Mouse (Mus musculus): ENCODE measurements at regions not wholly inside any gene's neighbourhood (a gene's known extent, or its start where the extent isn't known, plus 50 kb on each side); places are given as distances from the start of the nearest gene placed in this dataset.

DNA sequence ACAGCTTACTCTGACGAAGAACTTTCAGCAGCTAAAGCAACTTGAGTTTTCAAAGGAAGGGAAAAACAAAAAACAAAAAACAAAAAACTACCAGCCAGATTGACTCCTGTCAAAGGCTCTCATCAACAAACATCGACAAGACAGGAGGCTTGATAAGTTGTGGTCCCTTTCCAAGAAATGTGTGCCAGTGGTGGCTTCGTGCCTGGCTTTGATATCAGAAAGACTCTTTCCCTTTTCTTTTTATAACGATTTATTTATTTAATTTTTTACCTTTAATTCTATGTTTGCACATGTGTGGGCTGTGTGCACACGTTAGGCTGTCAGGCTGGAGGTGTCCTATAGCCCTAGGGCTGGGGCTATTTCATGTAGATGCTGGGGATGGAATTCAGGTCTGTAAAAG lies 60.4 kb downstream of the Dact1 start:
- 64% methylated on average over 5 of the region's 5 CpGs for WGBS
- Histone ChIP-seq H3K9me3 (no peaks in the 10 kb centered on the region), H3K36me3 (no peaks in the 10 kb centered on the region), H3K9ac (replicated peaks) (no peak overlapping the region), H3K4me1 (no peaks in the 10 kb centered on the region), H3K4me3 (no peak overlapping the region), H3K4me2 (replicated peaks) (no peak overlapping the region), H3K27ac (replicated peaks) (no peak overlapping the region), H3K27me3 (no peaks in the 10 kb centered on the region; the same call in 1 of the 2 replicates)
- ATAC-seq (ENCODE audit: low FRiP score, low read depth): no peak

GRCm38 (mm10) chr12:71371948-71372347 lies 62.3 kb downstream of the Dact1 start:
- no peaks in the 10 kb centered on the region for H3K36me3 ChIP-seq
- H3K4me3 ChIP-seq: no peak overlapping the region
- no peak overlapping the region for H3K9ac ChIP-seq (replicated peaks)
- WGBS: 65% methylated on average over 5 of the region's 5 CpGs
- peaks cover 5% of the 10 kb centered on the region for H3K4me1 ChIP-seq
- no peaks in the 10 kb centered on the region; the same call in 1 of the 2 replicates for H3K27me3 ChIP-seq
- ATAC-seq (ENCODE audit: low FRiP score, low read depth): no peak
- H3K27ac ChIP-seq (replicated peaks): no peak overlapping the region
- H3K4me2 ChIP-seq (replicated peaks): no peak overlapping the region
- H3K9me3 ChIP-seq: no peaks in the 10 kb centered on the region

DNA sequence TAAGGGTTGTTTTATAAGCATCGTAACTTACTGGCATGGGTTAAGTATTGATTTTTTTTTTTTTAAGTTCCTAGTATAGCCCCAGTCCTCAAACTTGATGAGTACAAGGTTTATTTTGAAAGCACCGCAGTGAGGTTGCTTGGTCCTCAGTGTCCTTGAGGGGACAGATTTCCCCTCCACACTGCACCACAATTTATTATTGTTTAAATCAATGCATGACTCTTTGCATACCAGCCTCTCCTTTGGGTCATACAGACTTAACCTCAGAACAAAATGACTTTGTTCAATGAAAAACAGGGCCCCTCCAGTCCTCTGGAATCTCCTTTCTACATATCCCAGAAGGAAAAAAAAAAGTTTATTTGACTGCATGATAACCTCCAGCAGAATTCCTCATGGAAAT lies 63.9 kb downstream of the Dact1 start:
- no peak overlapping the region for H3K4me3 ChIP-seq
- H3K9ac ChIP-seq (replicated peaks): no peak overlapping the region
- H3K36me3 ChIP-seq: no peaks in the 10 kb centered on the region
- H3K27ac ChIP-seq (replicated peaks): no peak overlapping the region
- peaks cover 6% of the 10 kb centered on the region for H3K4me1 ChIP-seq
- H3K4me2 ChIP-seq (replicated peaks): no peak overlapping the region
- WGBS: 80% methylated on average over 2 of the region's 2 CpGs
- H3K9me3 ChIP-seq: no peaks in the 10 kb centered on the region
- no peak for ATAC-seq (ENCODE audit: low FRiP score, low read depth)
- H3K27me3 ChIP-seq: no peaks in the 10 kb centered on the region; the same call in 1 of the 2 replicates

DNA sequence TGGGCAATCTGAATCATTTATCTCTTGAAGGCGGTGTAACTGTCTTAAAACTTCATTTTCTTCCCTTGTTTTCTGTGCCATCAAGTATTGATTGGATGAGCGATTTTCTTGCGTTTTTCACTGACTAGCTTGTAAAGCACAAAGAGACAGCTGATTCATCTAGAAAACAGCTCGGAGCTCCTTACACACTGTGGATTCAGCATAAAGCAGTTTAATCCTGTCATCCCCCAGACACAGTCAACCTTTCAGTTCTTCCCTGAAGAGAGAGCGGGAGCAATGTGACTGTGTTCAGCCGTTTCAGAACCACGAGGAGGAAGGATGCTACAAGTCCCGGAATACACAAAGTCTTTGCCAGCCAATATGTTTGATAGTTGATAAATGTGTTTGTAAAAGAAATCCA lies 66.8 kb downstream of the Dact1 start:
- 47% methylated on average over 8 of the region's 8 CpGs for WGBS
- Histone ChIP-seq H3K27ac (replicated peaks) (no peak overlapping the region), H3K4me2 (replicated peaks) (no peak overlapping the region), H3K9me3 (no peaks in the 10 kb centered on the region), H3K36me3 (no peaks in the 10 kb centered on the region), H3K4me1 (peaks cover 6% of the 10 kb centered on the region), H3K4me3 (no peak overlapping the region), H3K27me3 (no peaks in the 10 kb centered on the region; the same call in 1 of the 2 replicates), H3K9ac (replicated peaks) (no peak overlapping the region)
- no peak for ATAC-seq (ENCODE audit: low FRiP score, low read depth)

DNA sequence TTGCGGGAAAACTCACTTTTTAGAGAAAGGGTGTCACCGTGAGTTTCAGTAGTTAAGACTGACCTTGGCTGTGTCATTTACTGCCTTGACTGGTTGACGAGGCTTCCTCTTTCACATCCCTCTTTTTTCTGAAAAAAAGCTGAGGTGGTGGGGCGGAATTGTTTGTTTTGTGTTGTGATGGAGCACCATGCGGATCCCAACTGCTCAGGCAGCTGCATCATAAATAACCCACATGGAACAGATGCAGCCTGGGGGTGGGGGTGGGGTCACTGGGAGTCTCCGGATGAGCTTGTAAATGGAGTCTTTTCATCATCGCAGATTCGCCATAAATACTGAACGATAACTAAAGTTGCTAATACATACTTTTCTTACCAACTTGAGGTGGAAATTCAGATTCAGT lies 67.3 kb downstream of the Dact1 start:
- Histone ChIP-seq H3K4me2 (replicated peaks) (no peak overlapping the region), H3K9ac (replicated peaks) (no peak overlapping the region), H3K36me3 (no peaks in the 10 kb centered on the region), H3K4me3 (no peak overlapping the region), H3K9me3 (no peaks in the 10 kb centered on the region), H3K4me1 (peaks cover 6% of the 10 kb centered on the region), H3K27me3 (no peaks in the 10 kb centered on the region), H3K27ac (replicated peaks) (no peak overlapping the region)
- 64% methylated on average over 9 of the region's 9 CpGs for WGBS
- no peak for ATAC-seq (ENCODE audit: low FRiP score, low read depth)

GRCm38 (mm10) chr12:71379626-71380423 lies 70.1 kb downstream of the Dact1 start:
- no peak for ATAC-seq (ENCODE audit: low FRiP score, low read depth)
- peaks cover 6% of the 10 kb centered on the region for H3K4me1 ChIP-seq
- H3K9me3 ChIP-seq: no peaks in the 10 kb centered on the region
- WGBS: 93% methylated on average over 8 of the region's 8 CpGs
- no peak overlapping the region for H3K4me2 ChIP-seq (replicated peaks)
- H3K27me3 ChIP-seq: no peaks in the 10 kb centered on the region
- H3K9ac ChIP-seq (replicated peaks): no peak overlapping the region
- H3K36me3 ChIP-seq: no peaks in the 10 kb centered on the region
- H3K27ac ChIP-seq (replicated peaks): no peak overlapping the region
- no peak overlapping the region for H3K4me3 ChIP-seq

GRCm38 (mm10) chr12:71380424-71380761 lies 70.7 kb downstream of the Dact1 start:
- 88% methylated on average over 3 of the region's 3 CpGs for WGBS
- Histone ChIP-seq H3K4me1 (peaks cover 6% of the 10 kb centered on the region), H3K9ac (replicated peaks) (no peak overlapping the region), H3K27me3 (no peaks in the 10 kb centered on the region), H3K9me3 (no peaks in the 10 kb centered on the region), H3K27ac (replicated peaks) (no peak overlapping the region), H3K36me3 (no peaks in the 10 kb centered on the region), H3K4me3 (no peak overlapping the region), H3K4me2 (replicated peaks) (no peak overlapping the region)
- ATAC-seq (ENCODE audit: low FRiP score, low read depth): no peak

DNA sequence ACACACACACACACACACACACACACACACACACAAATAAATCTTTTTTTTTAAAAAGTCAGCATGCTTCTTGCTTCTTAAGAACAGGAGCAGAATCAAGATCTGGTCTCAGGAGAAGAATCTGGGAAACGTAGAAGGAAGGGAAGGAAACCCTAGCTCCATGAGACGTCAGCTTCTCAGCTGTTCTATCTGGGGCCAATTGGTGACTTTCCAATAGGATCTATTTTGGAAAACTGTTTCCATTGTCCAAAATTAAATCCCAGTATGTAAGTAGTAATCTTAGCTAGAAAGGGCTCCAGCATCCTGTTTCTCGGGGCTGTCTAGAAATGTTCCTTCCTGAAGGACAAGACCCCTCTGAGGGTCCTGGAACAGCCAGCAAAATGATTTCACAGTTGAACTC lies 76.6 kb downstream of the Dact1 start:
- no peak for ATAC-seq (ENCODE audit: low FRiP score, low read depth)
- H3K4me1 ChIP-seq: no peaks in the 10 kb centered on the region
- no peaks in the 10 kb centered on the region for H3K27me3 ChIP-seq
- WGBS: 88% methylated on average over 3 of the region's 3 CpGs
- no peaks in the 10 kb centered on the region for H3K9me3 ChIP-seq
- H3K36me3 ChIP-seq: no peaks in the 10 kb centered on the region
- no peak overlapping the region for H3K9ac ChIP-seq (replicated peaks)
- H3K4me2 ChIP-seq (replicated peaks): no peak overlapping the region
- H3K27ac ChIP-seq (replicated peaks): no peak overlapping the region
- H3K4me3 ChIP-seq: no peak overlapping the region

DNA sequence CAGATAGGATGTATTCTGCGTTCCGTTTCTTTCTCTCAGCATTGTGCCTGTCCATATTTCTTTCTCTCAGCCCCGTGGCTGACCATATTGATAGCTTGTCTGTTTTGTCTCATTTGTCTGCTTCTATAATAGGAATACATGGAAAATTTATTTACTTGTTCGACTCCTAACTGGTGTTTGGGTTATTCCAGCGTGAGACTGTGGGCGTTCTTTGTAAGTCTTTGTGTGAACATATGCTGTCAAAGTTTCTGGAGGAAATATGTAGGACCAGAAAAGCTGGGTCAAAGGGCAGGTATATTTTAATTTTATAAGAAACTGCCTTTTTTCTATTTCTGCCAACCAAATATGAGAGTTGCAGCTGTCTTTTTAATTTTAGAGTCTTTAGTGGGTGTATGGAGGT lies 81.8 kb downstream of the Dact1 start:
- no peak overlapping the region for H3K4me2 ChIP-seq (replicated peaks)
- 85% methylated on average over 6 of the region's 6 CpGs for WGBS
- H3K27ac ChIP-seq (replicated peaks): no peak overlapping the region
- no peaks in the 10 kb centered on the region for H3K4me1 ChIP-seq
- no peak overlapping the region for H3K4me3 ChIP-seq
- no peaks in the 10 kb centered on the region for H3K9me3 ChIP-seq
- ATAC-seq (ENCODE audit: low FRiP score, low read depth): no peak
- no peaks in the 10 kb centered on the region for H3K27me3 ChIP-seq
- H3K36me3 ChIP-seq: no peaks in the 10 kb centered on the region
- H3K9ac ChIP-seq (replicated peaks): no peak overlapping the region

DNA sequence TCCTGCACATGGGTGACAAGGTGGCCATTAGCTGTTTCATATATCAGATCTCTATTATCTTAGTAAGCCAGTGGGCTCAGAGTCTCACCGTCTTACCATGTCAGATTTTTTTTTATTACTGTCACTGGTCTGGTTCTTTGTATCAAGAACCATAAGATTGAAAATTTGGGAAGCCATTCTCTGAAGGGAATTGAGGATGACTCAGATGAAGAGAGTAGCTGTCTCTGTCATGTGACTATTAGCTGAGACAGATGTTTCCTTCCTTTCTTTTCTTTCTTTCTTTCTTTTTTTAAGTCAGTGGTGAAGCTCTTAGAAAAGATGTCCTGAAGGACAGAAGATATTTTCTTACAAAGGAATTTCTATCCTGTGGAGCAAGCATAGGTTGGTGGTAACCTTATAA lies 84.1 kb downstream of the Dact1 start:
- Histone ChIP-seq H3K9me3 (no peaks in the 10 kb centered on the region), H3K4me1 (no peaks in the 10 kb centered on the region), H3K4me3 (no peak overlapping the region), H3K36me3 (no peaks in the 10 kb centered on the region), H3K27me3 (no peaks in the 10 kb centered on the region), H3K27ac (replicated peaks) (no peak overlapping the region), H3K9ac (replicated peaks) (no peak overlapping the region), H3K4me2 (replicated peaks) (no peak overlapping the region)
- no peak for ATAC-seq (ENCODE audit: low FRiP score, low read depth)
- WGBS: 95% methylated on average over 1 of the region's 1 CpGs

DNA sequence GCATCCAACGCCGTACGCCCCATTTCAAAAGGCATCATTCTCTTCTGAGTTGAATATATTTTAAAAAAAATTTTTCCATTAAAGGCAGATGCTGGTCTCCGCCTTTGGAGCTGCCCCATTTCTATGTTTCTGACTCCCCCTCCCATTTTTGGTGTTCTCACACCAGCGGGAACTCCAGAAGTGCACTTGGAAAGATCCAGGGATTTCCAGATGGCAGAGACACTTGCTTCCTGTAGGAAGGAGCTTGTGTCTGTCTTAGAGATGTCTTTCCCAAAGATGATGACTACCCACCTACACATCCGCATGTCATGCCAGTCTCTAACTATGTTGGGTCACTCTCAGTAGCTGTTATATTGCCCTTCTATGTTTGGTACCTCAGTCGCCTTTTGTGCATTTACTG lies 87.8 kb downstream of the Dact1 start:
- ATAC-seq (ENCODE audit: low FRiP score, low read depth): no peak
- H3K36me3 ChIP-seq: no peaks in the 10 kb centered on the region
- 90% methylated on average over 7 of the region's 7 CpGs for WGBS
- H3K9ac ChIP-seq (replicated peaks): no peak overlapping the region
- H3K4me3 ChIP-seq: no peak overlapping the region
- H3K4me2 ChIP-seq (replicated peaks): no peak overlapping the region
- H3K27me3 ChIP-seq: no peaks in the 10 kb centered on the region
- no peak overlapping the region for H3K27ac ChIP-seq (replicated peaks)
- peaks cover 7% of the 10 kb centered on the region; the same call in 1 of the 2 replicates for H3K4me1 ChIP-seq
- H3K9me3 ChIP-seq: no peaks in the 10 kb centered on the region

- 96% methylated on average over 3 of the region's 3 CpGs for WGBS
- ATAC-seq (ENCODE audit: low FRiP score, low read depth): no peak
- H3K9ac ChIP-seq (replicated peaks): no peak overlapping the region
- H3K4me1 ChIP-seq: peaks cover 8% of the 10 kb centered on the region; the same call in 1 of the 2 replicates
- no peaks in the 10 kb centered on the region for H3K9me3 ChIP-seq
- no peak overlapping the region for H3K4me3 ChIP-seq
- H3K4me2 ChIP-seq (replicated peaks): no peak overlapping the region
- no peaks in the 10 kb centered on the region for H3K27me3 ChIP-seq
- no peaks in the 10 kb centered on the region for H3K36me3 ChIP-seq
- H3K27ac ChIP-seq (replicated peaks): no peak overlapping the region
These were observed 89.0 kb downstream of the Dact1 start for GRCm38 (mm10) chr12:71398701-71399100.

DNA sequence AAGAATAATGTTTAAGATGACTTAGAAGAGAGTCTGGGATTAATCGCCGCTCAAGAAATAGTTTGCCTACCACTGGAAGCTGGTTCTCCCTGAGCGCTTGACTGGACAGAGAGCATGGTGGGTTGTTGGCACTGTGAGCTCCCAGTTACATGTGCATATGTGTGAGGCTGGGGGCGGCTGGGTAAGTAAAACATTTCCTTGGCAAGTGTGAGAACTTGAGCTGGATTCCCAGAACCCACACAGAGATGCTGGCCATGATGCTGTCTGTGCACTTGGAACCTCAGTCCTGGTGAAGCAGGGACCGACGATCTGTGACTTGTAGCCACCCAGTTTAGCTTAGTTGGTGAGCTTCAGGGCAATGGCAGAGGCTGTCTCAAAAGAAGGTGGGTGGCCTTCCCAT lies 90.5 kb downstream of the Dact1 start:
- no peak overlapping the region for H3K9ac ChIP-seq (replicated peaks)
- peaks cover 8% of the 10 kb centered on the region; the same call in 1 of the 2 replicates for H3K4me1 ChIP-seq
- H3K27me3 ChIP-seq: no peaks in the 10 kb centered on the region
- H3K4me3 ChIP-seq: no peak overlapping the region
- WGBS: 94% methylated on average over 6 of the region's 6 CpGs
- no peaks in the 10 kb centered on the region for H3K36me3 ChIP-seq
- H3K4me2 ChIP-seq (replicated peaks): no peak overlapping the region
- no peaks in the 10 kb centered on the region for H3K9me3 ChIP-seq
- no peak overlapping the region for H3K27ac ChIP-seq (replicated peaks)
- no peak for ATAC-seq (ENCODE audit: low FRiP score, low read depth)
